Mouse (Mus musculus): ENCODE results near the gene Chrna10.

Gene Chrna10

DNA sequence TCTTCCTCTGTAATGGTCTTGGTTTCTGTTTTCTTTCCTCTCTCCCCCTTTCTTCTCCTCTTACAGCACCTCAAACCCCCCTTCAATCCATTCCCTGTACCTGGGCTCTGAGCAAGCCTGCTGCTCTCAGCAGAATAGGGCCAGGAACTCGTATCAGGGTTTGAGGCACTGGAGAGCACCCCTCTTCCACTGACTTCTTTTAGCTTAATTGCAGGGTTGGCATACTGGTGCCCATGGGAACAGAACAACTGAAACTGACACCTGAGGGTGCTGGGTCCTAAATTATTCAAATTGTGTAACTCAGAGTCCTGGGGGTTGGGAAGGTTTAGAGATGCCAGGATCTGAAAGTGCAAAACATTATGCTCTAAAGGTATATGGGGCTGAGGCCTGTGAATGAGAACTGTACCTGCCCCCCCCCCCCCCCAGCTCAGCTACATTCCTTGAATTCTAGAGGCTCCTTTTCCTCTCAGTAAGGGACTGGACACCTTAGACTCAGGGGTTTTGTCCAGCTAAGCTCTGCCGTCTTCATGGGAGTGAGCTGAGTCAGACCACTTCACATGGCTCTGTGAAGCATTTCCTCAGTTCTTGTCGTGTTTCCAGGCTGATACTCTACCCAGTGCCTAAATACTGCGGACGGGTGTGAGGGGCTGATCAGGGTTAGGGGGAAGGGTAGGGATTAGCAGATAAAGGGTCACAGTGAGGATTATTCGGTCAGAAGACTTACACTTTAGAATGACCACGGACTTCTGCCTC lies at the start of gene Chrna10:
Gene Chrna10, minus strand, starts transcription at position 250 of the 753 bp plus-strand sequence.
- no peak for DNase-seq (ENCODE audit: low spot score)

DNA sequence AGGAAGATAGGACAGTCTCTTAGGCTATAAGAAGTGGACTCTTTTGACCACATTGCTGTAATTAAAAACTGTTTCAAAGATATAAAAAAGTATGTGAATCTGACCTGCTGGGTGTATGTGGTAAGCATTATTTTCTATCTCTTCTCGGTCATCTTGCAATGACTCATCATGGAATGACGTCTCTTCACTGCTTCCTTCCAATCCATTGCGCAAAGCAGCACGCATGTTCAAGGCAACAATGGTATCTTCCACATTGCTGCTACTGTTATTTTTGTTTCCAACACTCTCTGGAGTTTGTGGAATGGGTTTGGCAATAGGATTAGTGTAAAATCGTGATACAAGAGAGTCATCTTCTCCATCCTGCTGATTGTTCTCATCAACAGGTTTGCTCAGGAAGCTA lies 37.1 kb upstream of the Chrna10 start:
- no peak for DNase-seq (ENCODE audit: low spot score)

DNA sequence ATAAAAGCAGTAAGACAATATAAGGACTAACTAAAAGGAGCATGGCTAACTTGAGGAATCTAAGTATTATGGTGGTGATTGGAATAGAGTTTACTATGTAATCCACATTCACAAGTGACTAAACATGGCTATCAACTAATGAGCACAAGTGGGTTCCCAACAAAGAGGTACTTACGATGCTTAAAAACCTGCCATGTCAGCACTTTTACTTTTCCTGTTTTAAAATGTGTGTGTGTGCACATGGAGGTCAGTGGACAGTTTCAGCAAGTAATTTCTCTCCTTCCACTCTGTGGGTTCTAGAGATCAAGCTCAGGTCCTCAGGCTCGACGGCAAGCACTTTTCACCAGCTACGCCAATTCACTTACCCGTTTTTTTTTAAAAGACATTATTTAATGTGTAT lies 21.3 kb upstream of the Chrna10 start:
- no peak for DNase-seq (ENCODE audit: low spot score)

GRCm38 (mm10) chr7:102137464-102137863 lies 20.8 kb upstream of the Chrna10 start:
- peak; percentile 52 for DNase-seq (ENCODE audit: low spot score)

GRCm38 (mm10) chr7:102132395-102132794 lies 15.8 kb upstream of the Chrna10 start:
- DNase-seq (ENCODE audit: low spot score): no peak

GRCm38 (mm10) chr7:102120326-102120725 lies 3.7 kb upstream of the Chrna10 start:
- no peak for DNase-seq (ENCODE audit: low spot score)

GRCm38 (mm10) chr7:102117382-102117781 lies 754 bp upstream of the Chrna10 start:
- no peak for DNase-seq (ENCODE audit: low spot score)

DNA sequence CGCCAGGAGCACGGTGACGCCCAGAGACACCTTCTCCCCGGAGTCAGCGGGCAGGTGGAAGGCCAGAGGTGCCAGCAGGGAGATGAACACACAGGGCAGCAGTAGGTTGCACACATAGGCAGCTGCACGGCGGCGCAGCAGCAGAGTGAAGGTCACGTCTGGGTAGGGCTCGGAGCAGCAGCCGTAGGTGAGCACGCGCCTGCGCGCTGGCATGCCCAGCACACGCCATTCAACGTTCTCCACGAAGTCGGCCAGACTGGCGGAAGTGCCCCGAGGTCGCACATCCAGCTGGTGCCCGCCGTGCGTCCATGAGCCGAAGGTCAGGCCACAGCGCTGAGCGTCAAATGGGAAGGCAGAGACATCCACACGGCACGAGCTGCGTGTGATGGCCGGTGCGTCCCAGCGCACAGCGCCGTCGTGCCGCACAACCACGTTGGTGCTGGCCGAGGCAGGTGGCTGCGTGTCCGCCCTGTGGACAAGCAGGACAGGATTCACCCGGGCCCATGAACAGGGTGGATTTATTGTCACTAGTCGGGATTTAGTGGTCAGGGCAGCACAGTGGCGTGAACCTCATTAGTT lies 3.4 kb downstream of the Chrna10 start:
- DNase-seq (ENCODE audit: low spot score): no peak

DNA sequence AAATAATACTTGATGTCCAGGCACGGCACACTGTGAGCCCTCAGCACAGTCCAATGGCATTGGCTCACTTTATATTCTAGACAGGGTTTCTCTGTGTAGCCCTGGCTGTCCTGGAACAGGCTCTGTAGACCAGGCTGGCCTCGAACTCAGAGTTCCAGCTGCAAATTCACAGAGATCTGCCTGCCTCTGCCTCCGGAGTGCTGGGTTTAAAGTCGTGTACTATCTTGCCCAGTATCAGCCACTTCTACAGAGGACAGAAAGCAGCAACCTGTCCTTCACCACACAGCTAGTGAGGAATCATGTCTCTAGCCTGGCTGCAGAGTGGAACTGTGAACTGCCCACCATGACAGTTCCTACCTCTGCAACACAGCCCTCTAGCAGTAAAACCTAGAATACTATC lies 6.9 kb downstream of the Chrna10 start:
- no peak for DNase-seq (ENCODE audit: low spot score)

DNA sequence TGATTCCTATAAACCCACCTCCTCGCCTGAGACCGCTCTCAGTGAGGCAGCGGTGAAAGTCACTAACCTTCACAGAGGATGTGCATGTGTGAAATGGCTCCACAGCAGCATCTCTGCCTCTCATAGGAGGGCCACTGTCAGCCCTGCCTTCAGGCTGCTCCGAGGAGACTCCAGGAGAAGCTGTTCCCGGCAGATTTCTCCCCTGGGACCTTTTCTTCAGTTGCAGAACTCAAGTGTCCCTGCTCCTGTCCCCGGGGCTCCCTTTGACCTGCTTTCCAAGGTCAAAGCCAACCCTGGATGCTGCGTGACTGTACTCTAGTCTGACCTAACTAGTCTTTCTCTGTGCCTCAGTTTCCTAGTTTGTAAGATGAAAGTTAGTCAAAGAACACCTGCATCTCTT lies 7.5 kb downstream of the Chrna10 start, which contains the start of gene Art5:
Gene Art5, minus strand, starts transcription at position 319 of the 400 bp plus-strand sequence.
- no peak for DNase-seq (ENCODE audit: low spot score)

- no peak for DNase-seq (ENCODE audit: low spot score)
These were observed 8.4 kb downstream of the Chrna10 start for GRCm38 (mm10) chr7:102108206-102108605.

GRCm38 (mm10) chr7:102106700-102107141 lies 9.9 kb downstream of the Chrna10 start:
- DNase-seq (ENCODE audit: low spot score): peak; percentile 35

DNA sequence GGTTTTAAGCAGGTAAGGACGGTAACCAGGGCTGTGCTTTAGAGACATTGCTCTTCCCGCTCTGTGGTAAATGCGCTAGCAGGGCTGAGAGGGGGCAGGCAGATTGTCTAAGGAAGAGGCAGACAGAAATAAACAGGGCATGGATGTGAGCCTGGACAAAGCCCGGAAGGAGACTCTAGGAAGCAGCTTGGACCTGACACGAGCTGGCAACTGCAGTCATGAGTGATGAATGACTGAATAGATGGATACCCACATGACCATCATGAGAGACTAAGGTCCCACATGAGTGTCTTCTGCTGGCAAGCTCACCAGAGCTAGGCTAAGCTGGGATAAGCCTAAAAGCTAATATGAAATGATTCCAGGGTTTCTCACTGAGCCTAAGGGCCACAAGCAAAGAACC lies 12.5 kb downstream of the Chrna10 start:
- DNase-seq (ENCODE audit: low spot score): no peak

- no peak for DNase-seq (ENCODE audit: low spot score)
These were observed 13.1 kb downstream of the Chrna10 start for GRCm38 (mm10) chr7:102103555-102103954.

- no peak for DNase-seq (ENCODE audit: low spot score)
These were observed 13.9 kb downstream of the Chrna10 start for GRCm38 (mm10) chr7:102102696-102103095.

GRCm38 (mm10) chr7:102102241-102102640 lies 14.4 kb downstream of the Chrna10 start:
- peak; percentile 38 for DNase-seq (ENCODE audit: low spot score)

GRCm38 (mm10) chr7:102101487-102101886 lies 15.1 kb downstream of the Chrna10 start, which contains the start of gene Art1:
TSS of gene Art1 (plus strand) at chr7:102101743.
- DNase-seq (ENCODE audit: low spot score): no peak

DNA sequence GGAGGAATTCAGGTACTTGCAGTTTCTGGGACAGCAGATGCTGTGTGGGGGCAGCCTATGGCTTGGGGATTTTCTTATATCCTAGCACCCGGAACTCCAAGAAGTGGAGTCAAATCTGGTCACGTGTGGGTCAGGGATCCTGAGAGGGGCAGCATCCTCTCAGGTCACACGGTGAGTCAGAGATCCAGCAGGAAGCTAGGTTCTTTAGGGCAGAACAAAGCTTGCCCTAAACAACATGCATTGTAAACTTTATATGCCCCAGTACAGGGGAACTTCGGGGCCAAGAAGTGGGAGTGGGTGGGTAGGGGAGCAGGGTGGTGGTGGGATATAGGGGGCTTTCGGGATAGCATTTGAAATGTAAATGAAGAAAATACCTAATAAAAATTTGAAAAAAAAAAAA lies 15.8 kb downstream of the Chrna10 start:
- no peak for DNase-seq (ENCODE audit: low spot score)

DNA sequence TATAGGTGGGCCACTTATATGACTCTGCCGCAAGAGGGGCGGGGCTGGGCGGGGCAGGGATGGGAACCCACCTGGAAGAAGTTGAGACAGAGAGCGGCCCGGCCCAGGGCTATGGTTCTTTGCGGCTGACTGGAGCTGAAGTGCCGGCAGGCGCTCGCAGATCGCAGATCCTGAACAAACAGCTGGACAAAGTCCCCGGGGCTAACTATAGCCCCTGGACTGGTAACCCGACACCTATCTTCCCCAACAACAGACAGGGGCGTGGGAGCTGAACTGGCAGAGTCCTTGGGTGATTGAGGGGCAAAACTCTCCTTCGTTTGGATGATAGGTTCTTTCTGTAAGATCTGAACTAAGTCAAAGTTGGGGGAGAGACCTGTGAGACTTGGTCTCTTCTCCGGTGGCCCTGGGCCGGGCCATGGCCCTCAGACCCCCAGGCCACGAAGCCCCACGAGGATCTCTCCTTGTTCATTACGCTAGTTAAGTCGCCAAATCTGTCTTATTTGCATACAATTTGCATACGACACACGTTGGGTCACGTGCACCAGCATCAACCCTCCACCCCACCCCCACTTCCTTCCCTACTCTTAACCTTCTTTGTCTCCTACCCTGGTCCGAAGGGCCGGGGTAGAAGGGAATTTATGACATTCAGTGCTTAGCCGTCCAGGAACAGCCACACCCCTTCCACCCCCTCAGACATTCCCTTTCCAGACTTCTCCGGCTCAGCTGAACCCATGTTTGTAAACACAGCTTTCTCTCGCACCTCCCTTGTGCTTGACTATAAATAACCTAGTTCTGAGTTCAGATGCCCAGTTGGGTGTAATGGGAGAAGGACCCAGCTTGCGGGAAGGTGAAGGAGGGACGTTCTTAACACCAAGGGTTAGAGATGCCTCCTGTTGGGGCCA lies 16.6 kb downstream of the Chrna10 start:
- peak; percentile 49 for DNase-seq (ENCODE audit: low spot score)

DNA sequence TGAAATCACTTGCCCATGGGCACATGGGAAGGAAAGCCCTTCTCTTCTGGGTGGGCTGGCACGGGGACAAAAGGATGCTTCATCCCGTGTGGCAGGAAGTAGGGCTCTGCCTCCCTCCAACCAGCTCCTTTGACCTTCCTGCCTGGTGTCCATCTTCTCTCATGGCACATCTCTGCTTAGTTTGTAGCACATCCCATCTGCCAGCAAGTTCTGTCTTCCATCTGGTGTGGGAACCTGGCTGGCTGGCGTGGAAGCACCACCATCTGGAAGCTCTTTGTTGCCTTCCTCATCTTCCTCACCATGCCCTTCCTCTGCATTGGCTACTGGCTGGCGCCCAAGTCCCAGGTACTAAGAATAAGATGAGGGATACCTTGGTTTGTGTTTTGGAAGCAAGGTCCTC lies 29.3 kb downstream of the Chrna10 start:
- no peak for DNase-seq (ENCODE audit: low spot score)

DNA sequence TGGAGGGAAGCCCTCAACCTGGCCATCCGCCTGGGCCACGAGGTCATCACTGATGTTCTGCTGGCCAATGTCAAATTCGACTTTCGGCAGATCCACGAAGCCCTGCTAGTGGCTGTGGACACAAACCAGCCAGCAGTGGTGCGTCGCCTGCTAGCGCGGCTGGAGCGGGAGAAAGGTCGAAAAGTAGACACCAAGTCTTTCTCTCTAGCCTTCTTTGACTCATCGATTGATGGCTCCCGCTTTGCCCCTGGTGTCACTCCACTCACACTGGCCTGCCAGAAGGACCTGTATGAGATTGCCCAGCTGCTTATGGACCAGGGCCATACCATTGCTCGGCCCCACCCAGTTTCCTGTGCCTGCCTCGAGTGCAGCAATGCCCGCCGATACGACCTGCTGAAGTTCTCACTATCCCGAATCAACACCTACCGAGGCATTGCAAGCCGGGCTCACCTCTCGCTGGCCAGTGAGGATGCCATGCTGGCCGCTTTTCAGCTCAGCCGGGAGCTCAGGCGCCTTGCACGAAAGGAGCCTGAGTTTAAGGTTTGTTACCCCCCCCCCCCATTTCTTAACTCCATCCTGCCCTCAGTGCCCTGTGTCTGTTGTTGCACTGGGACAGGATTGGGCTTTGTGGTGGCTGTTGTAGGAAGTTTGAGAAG lies 32.5 kb downstream of the Chrna10 start:
- no peak for DNase-seq (ENCODE audit: low spot score)

- no peak for DNase-seq (ENCODE audit: low spot score)
These were observed 33.8 kb downstream of the Chrna10 start, which contains the start of gene Trpc2 for GRCm38 (mm10) chr7:102082816-102083215. TSS of gene Trpc2 (plus strand) at chr7:102083116.

All from retina, embryonic 14.5 days (tissue).